Mouse (Mus musculus) small intestine, adult 2 months (tissue): Measurements from ENCODE around the gene Bst1. TPM values are rescaled to one million over a fixed set of nuclear protein-coding genes. Genes with fewer than 3 reads are reported as not detected.

Source experiments
- H3K27ac ChIP-seq: fragments of 200-500 bp; 2 replicates; pipeline ENCODE4 v1.5.1; 2012; ENCODE audit warnings: low read depth, low read length, control low read depth, inconsistent platforms; ENCODE audit not compliant: insufficient read depth
- H3K27me3 ChIP-seq: fragments of 200-500 bp; 2 replicates; pipeline ENCODE4 v1.6.1; 2012; ENCODE audit warnings: mild to moderate bottlenecking, moderate library complexity, low read length, inconsistent platforms; ENCODE audit not compliant: control insufficient read depth, insufficient read depth
- H3K36me3 ChIP-seq: fragments of 200-500 bp; 2 replicates; pipeline ENCODE4 v1.6.1; 2012; ENCODE audit warnings: mild to moderate bottlenecking, low read length, control low read depth, inconsistent platforms; ENCODE audit not compliant: control insufficient read depth, insufficient read depth
- H3K4me1 ChIP-seq: fragments of 200-500 bp; 2 replicates; pipeline ENCODE4 v1.6.1; 2012; ENCODE audit warnings: low read length, inconsistent platforms, mixed read lengths; ENCODE audit not compliant: control insufficient read depth, insufficient read depth, insufficient read length
- H3K4me3 ChIP-seq: fragments of 200-500 bp; 2 replicates; pipeline ENCODE4 v1.5.1; 2012; ENCODE audit warnings: low read depth, mild to moderate bottlenecking, control low read depth, inconsistent platforms, low read length, moderate library complexity
- CTCF ChIP-seq: fragments of 200-500 bp; IDR thresholded peaks from 2 replicates; pipeline ENCODE4 v1.5.1; 2012; ENCODE audit warnings: low read depth, mild to moderate bottlenecking, control low read depth, inconsistent platforms, low read length, moderate library complexity, mixed read lengths; ENCODE audit not compliant: insufficient replicate concordance, insufficient read length; ENCODE audit errors: extremely low read depth
- POLR2A ChIP-seq: fragments of 200-500 bp; IDR thresholded peaks from 2 replicates; pipeline ENCODE4 v1.6.1; 2012; ENCODE audit warnings: low read depth, mild to moderate bottlenecking, control low read depth, inconsistent platforms, low read length, moderate library complexity
- WGBS: fragments of 180-500 bp; shearing (Covaris S2); methylation state at CpG from one replicate; pipeline ENCODE4 v1.1.7; 2018; 5-methylcytosine and 5-hydroxymethylcytosine counted together
- polyA plus RNA-seq: library from polyadenylated mRNA; depleted of rRNA; stranded (reverse); fragments of >200 nt; gene quantifications from 2 replicates; pipeline ENCODE4 v1.2.3, GENCODE M21; 2012; rRNA removed

Gene Bst1
- polyA plus RNA-seq: 25.9 and 87.8 TPM in 2 replicates

DNA sequence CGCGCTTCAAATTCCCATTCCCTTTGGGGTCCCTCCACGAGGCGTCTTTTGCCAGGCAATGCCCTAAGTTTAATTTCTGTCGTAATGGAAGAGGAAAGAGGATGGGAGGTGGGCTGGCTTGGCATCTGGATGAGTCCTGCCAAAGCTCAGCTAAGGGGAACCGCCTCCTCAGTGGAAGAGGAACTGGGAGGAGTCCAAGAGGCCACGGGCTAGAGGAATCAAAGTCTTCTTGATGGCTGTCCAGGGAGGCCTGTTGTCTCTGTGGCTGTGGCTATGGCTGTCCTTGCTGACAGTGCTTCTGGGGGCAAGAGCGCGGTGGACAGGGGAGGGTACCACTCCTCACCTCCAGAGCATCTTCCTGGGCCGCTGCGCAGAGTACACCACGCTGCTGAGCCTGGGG is at the start of gene Bst1:
Gene Bst1, plus strand, starts transcription at position 191 of the 400 bp plus-strand sequence.
- WGBS: 65% methylated on average over 12 of the region's 12 CpGs
- TF ChIP-seq CTCF: no peak
- TF ChIP-seq POLR2A: peak; percentile 31; the same call in 1 of the 2 replicates
- Histone ChIP-seq H3K4me1 (peaks cover 13% of the 10 kb centered on the region), H3K4me3 (peak within 1 kb of the TSS; percentile 61), H3K36me3 (peaks cover 2% of the 10 kb centered on the region; the same call in 1 of the 2 replicates), H3K27me3 (no peaks in the 10 kb centered on the region), H3K27ac (peak within 1 kb of the TSS; percentile 44)

DNA sequence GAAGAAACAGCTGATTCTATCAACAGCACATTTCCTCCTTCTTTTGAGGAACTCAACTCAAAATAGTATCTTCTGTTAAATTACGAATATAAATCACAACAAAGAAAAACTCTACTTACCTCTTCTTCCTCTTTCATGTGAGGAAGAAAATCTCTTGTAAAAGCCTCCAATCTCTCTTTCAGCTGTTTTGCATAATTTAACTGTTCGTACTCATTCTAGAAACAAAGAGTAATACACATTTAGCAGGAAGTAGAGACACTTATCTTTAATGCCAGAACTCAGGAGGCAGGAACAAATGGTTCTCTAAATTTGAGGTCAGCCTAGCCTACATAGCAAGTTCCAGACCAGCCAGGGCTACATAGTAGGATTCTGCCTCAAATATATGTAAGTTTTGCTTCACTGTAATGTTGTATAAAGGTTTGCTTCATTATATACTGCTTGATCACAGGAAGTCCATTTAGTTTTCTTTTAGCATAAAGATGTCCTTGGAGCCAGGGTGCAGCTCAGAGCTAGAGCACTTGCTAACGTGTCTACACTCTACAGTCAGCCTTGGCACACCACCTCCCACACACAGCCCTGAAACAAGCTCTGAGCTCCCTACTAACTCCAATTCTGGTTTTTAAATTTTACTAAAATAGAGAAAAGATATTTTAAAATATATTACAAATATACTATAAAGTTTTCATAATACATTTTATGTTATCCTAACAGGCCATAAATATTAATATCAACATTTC is 47.9 kb upstream of the Bst1 start:
- H3K27me3 ChIP-seq: no peaks in the 10 kb centered on the region
- H3K4me3 ChIP-seq: no peak overlapping the region
- no peak for TF ChIP-seq CTCF
- TF ChIP-seq POLR2A: no peak
- H3K36me3 ChIP-seq: peaks cover 25% of the 10 kb centered on the region
- peaks cover 7% of the 10 kb centered on the region; the same call in 1 of the 2 replicates for H3K4me1 ChIP-seq
- H3K27ac ChIP-seq: no peak overlapping the region
- WGBS: 78% methylated on average over 3 of the region's 3 CpGs

DNA sequence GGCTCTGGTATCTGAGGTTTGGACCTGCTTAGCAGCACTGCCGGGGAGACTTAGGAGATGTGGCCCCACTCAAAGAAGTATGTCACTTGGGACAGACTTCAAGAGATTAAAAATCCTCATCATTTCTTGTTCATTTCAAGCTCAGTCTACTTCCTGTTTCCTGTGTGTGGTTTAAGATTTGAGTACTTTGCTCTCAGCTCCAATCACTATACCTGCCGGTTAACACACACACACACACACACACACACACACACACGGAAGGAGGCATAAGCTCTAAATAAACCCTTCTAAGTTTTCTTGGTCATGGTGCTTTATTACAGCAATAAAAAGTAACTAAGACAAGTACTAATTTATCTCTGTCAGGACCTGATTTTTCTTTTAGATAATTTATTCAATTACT is 47.1 kb upstream of the Bst1 start:
- peaks cover 7% of the 10 kb centered on the region; the same call in 1 of the 2 replicates for H3K4me1 ChIP-seq
- TF ChIP-seq POLR2A (no peak), CTCF (no peak)
- no peak overlapping the region for H3K4me3 ChIP-seq
- peak overlapping the region; percentile 69 for H3K27ac ChIP-seq
- H3K27me3 ChIP-seq: no peaks in the 10 kb centered on the region
- H3K36me3 ChIP-seq: peaks cover 24% of the 10 kb centered on the region
- 40% methylated on average over 3 of the region's 3 CpGs for WGBS

DNA sequence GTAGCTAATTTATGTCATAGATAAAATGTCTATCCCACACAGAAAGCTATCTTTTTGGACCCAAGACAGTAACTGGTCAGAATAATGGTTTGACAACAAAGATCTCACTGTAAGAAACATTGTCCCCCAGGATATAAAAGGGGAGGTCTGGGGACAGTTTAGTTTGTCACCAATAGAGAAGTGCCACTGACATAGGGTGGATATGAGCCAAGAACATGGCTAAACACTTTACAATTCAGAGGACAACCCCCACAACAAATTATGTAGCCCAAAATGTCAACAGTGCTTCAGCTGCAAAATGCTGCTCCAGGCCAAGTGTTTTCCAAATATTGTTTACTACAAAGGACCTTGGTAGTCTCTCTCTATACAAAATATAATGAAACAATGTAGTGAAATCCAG is 42.3 kb upstream of the Bst1 start:
- no peaks in the 10 kb centered on the region for H3K27me3 ChIP-seq
- peaks cover under 1% of the 10 kb centered on the region; the same call in 1 of the 2 replicates for H3K36me3 ChIP-seq
- no peak for TF ChIP-seq CTCF
- TF ChIP-seq POLR2A: no peak
- H3K4me1 ChIP-seq: peaks cover 6% of the 10 kb centered on the region; the same call in 1 of the 2 replicates
- H3K4me3 ChIP-seq: no peak overlapping the region
- no peak overlapping the region for H3K27ac ChIP-seq

DNA sequence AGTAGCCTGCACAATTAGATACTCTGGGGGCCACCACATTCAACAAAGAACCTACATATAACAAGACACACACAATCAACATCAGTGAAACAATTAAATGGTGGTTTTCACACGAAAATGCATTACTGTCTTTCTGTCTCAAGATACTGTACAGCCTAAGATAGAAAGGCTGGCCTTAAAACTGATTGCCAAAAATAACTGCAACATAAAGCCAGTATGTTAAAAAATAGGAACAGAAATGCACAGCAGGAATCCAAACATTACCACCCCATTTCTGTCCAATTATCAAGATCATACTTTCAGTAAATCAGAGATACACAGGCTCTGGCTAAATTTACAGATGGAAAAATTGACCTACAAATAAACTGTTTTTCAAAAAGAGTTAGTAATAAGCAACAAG is 41.7 kb upstream of the Bst1 start:
- Histone ChIP-seq H3K27ac (no peak overlapping the region), H3K36me3 (no peaks in the 10 kb centered on the region; the same call in 1 of the 2 replicates), H3K27me3 (no peaks in the 10 kb centered on the region), H3K4me3 (no peak overlapping the region), H3K4me1 (peaks cover 5% of the 10 kb centered on the region; the same call in 1 of the 2 replicates)
- TF ChIP-seq CTCF (no peak), POLR2A (no peak)
- 32% methylated on average over 1 of the region's 1 CpGs for WGBS

DNA sequence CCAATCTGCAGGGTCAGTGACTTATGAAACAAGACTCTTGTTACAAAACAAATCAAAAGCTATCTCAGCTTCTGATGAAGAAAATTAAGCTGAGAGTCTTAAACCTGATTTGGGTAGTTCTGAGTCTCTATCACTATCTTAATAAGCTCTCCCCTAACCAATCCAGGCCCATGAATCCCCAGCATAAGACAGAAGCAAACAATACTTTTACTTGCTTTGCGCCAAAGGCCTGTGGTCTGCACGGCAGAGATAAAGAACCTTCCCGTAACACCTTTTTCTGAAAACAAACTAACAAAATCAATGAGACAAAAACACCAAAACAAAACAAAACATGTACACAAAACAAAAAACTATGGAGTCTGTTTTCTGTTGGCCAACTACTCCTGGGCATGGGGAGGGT is 40.1 kb upstream of the Bst1 start:
- H3K4me3 ChIP-seq: no peak overlapping the region
- no peaks in the 10 kb centered on the region; the same call in 1 of the 2 replicates for H3K36me3 ChIP-seq
- 94% methylated on average over 3 of the region's 3 CpGs for WGBS
- peaks cover 5% of the 10 kb centered on the region; the same call in 1 of the 2 replicates for H3K4me1 ChIP-seq
- no peaks in the 10 kb centered on the region for H3K27me3 ChIP-seq
- TF ChIP-seq POLR2A (no peak), CTCF (no peak)
- H3K27ac ChIP-seq: no peak overlapping the region

DNA sequence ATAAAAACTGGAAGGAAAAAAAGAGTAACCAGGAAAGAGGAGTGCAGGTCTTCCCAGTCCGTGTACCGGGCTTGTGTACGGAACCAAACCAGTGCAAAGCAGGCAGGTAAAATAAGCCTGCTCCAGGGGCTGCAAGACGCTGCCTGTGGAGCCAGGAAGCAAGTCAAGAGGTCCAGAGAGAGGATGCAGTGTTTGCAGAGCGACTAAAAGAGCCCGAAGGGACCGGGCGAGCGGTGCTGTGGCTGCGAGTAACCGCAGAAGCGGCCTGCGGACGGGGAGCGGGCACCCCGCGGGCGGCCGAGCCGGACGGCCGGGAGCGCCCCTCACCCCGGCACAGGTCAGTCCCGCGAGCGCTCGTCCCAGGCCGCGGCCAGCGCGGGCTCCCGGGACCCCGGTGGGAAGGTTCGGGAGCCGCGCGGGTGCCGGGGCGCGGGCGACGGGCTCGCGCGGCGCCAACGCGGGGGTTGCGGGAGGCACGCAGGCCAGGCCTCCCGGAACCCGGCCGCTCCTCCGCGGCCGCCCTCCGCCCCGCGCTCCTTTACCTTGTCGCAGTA is 37.2 kb upstream of the Bst1 start:
- Histone ChIP-seq H3K36me3 (no peaks in the 10 kb centered on the region; the same call in 1 of the 2 replicates), H3K4me1 (peaks cover 6% of the 10 kb centered on the region; the same call in 1 of the 2 replicates), H3K27ac (peak overlapping the region; percentile 60), H3K27me3 (no peaks in the 10 kb centered on the region), H3K4me3 (peak overlapping the region; percentile 79)
- TF ChIP-seq POLR2A (no peak), CTCF (no peak)
- under 1% methylated on average over 61 of the region's 61 CpGs for WGBS
